Mouse (Mus musculus): ENCODE results near the gene Atf4.

- no peak for TF ChIP-seq CTCF (IDR thresholded peaks at IDR 0.05; ENCODE audit: low read depth, low read length)
- no peak for TF ChIP-seq POLR2A (IDR thresholded peaks at IDR 0.05; ENCODE audit: borderline replicate concordance, low read depth, low read length)
Observed at GRCm38 (mm10) chr15:80271858-80272396, 16.9 kb downstream of the Atf4 start.

Data from bone marrow macrophage, adult 2 months (primary cell).